Mouse (Mus musculus): ENCODE measurements around the gene Hmg20b.

DNA sequence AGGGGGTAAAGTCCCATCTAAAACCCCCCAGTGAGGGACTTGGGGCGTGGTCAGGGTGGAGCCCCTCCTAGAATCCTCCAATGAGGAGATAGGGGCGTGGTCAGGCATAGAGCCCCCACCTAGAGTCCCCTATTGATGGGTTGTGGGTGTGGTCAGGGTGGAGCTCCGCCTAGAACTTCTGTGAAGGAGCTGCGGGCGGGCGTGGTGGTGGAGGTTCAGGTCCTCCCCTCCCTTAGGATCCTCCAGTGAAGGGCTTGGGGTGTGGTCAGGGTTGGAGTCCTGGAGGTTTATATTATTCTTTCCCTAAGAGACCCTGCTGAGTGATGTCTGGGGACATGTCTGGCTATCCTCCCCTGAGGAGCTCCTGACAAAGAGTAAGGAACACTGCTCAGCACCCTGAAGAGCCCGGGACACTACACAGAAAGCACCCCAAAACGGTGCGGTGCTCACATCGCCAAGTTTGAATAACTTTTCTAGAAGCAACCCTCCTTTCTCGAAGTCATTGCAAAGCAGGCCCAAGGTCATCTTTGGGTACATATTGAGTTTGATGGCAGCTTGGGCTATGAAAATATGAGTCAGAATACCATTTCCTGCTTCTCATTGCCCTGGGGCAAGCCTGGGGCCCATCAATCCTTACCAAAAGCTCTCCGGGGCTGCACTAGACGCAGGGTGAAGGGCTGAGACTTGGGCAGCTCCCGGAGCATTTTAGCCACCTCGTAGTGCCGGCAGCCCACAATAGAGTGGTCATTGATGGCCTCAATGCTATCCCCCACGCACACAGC is 9.5 kb downstream of the Hmg20b start:
- TF ChIP-seq CTCF (IDR thresholded peaks at IDR 0.05; ENCODE audit: borderline replicate concordance, extremely low read depth, insufficient read depth, insufficient read length) (no peak), POLR2A (IDR thresholded peaks at IDR 0.05; ENCODE audit: borderline replicate concordance, extremely low read depth, insufficient read depth, insufficient read length, poor library complexity, severe bottlenecking) (no peak)

All from brain, embryonic 14.5 days (tissue).